Mouse (Mus musculus) cerebellum, postnatal 14 days (tissue): ENCODE measurements around the gene Acy3.

Experiments used
- DNase-seq, 2 experiments: peaks; one replicate each; pipeline ENCODE4 v3.0.0; 2021; ENCODE audit warnings: mixed read lengths in 2 of 2

Acy3 gene

DNA sequence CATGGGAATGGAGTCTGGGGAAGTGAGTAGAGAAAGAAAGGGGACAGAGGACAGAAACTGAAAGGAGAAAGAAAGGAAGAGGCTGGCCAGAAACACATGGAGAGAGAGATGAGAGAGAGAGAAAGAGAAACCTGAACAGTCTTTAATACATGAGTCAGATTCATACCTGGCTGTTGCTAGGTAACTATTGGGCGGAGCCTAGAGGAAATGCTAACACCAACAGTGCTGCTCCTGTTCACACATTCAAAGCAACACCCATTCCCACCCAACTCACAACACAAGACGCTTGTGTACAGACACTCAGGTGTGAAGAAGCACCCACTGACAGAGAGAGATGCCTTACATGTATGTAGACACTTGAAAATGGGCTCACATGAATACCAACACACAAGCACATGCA lies 10.5 kb upstream of the Acy3 start:
- no peak for DNase-seq

DNA sequence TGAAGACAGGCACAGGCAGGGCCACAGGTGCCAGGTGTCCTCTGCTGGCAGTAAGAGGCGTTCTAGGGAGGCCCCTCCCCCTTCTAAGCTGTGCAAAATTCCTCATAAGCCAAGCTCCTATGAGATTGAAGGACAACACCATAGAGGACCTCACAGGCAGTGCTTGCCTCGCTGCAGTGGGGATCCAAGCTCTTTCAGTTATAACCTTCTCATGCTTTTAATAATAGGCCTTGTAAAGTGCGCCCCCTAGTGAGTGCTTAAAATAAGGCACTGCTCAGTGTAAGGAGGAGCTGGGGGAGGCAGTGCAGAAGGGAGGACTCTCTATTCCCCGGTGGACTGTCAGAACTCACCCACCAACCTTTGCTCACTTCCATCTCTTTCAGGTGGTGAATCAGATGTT lies 6.1 kb upstream of the Acy3 start:
- DNase-seq: peak; percentile 89 to 92

DNA sequence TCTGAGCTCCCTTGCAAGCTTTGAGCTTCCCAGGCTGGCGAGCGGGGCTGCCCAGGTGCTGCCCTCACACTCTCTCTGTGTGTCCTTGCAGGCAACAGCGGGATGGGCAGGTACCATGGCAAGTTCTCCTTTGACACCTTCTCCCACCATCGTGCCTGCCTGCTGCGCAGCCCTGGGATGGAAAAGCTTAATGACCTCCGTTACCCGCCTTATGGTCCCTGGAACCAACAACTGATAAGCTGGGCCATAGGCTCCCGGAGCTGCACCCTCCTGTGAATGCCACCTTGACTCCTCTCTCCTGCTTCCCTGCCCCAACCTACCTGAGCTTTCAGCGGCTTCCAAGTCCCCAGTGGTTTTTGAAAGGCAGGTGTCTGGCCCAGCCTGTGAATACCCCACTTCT lies 5.5 kb upstream of the Acy3 start:
- DNase-seq: no peak

DNA sequence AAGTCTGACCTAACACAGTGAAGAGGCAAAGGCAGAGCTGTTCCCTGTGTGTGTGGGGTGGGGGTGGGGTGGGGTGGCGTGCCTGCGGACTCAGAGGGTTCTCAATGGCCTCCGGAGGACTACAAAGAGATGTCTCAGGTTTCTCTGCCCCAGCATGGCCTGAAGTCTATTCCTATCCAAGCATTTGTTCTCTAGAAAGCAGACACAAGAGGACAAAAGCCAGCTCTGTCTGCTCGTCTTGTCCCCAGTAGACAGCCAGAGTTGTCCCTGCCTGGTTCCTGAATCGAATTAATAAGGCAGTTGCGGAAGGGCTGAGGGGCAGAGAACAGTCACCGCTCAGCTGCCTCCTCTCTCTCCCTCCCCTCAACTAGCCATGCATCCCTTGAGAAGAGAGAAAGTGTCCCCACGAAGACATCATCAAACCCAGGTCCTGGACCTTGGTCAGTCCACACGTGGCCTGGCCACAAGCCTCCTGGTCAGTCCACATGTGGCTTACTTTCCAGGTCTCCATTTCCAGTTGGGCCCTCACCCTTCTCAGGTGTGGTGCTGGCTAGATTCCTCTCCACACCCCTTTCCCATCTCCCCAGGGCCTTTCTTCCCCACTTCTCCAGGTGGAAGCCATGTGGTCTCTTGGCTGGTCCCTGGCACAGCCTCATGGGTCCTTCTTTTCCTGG lies 2.7 kb upstream of the Acy3 start:
- peak in 1 of 2 experiments; percentile 32 for DNase-seq

DNA sequence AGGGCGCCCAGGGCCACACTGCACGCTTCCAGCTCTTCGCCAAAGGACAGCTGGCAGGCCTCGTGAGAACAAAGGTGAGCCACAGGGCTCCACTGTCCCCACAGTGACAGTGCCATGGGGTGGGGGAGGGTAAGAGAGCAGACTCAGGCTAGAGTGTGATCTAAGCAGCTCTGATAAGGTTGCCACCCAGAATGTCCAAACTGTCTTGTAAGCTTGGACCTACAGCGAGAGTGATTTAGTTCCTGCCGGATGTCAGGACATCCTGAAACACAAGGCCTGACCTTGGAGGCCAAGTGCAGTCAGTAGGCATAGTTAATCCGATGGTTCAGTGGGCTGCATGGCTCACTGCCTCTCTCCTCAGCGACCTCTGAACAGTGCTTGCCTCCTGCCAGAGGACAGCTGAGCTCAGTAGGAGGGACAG lies 1.1 kb upstream of the Acy3 start:
- peak in 1 of 2 experiments; percentile 42 for DNase-seq

DNA sequence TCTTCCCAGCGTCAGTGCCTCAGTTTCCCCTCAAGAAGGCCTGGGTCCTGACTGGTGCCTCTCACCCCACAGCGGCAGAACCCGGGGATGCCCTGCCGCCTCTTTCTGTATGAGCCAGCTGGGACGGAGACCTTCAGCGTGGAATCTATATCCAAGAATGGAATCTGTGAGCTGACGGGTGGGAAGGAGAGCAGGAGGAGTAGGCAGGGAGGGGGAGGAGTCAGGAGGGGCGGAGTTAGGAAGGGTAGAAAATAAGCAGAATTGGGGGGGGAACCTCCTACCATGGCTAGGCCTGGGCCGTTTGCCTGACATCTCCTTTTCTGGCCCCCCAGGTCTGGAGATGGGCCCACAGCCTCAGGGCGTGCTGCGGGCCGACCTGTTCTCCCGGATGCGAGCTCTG lies 1.7 kb downstream of the Acy3 start:
- no peak for DNase-seq

DNA sequence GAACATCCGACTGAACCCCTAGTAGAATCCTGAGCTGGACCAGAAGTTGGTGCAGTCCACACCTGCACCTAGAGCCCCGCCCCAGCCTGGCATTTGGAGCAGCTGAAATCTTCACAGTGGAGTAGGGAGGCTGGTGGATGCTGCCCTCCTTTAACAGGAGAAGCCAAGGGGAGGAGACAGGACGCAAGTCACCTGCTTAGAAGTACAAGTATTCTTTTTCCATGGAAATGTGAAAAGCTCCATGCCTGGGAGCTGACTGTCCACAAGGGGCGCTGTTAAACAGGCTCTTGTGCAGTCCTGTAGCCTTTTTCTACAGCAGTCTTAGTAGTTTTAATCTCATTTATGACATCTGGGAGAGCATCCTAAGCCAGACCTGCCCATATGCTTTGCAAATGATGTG lies 2.4 kb downstream of the Acy3 start:
- no peak for DNase-seq

DNA sequence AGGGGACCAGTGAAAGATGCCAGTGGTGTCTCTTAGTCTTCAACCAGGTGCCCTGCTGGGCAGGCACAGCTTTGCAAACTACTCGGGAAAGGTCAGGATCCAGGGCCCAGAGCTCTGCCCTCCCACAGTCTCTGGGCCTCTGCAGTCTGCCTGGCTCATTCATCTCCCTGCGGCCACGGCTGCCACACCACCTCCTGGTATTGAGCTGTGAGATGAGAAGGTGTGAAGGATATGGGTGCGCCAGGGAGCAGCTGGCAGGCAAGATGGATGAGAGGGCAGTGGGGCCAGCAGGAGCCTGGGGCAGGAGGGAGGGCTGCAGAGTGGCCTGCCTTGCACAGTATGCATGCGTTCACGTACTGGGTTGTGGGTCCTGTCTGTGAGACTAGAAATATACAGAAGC lies 4.4 kb downstream of the Acy3 start:
- no peak for DNase-seq

DNA sequence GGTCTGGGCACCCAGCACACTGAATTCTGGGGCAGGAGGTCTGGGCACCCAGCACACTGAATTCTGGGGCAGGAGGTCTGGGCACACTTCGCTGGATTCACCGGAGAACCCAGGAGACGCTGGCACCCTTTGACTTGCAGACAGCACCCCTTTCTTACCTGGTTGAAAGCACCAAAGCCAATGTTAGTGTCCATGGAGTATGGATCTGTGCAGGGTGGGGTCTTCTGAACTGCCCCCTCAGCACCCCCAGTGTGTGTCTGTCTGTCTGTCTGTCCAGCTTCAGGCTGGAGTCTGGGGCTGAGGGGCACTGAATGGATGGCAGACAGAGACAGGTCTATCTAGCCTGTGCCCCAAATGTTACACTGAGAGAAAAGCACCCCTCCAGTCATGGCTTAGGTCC lies 5.2 kb downstream of the Acy3 start:
- no peak for DNase-seq

DNA sequence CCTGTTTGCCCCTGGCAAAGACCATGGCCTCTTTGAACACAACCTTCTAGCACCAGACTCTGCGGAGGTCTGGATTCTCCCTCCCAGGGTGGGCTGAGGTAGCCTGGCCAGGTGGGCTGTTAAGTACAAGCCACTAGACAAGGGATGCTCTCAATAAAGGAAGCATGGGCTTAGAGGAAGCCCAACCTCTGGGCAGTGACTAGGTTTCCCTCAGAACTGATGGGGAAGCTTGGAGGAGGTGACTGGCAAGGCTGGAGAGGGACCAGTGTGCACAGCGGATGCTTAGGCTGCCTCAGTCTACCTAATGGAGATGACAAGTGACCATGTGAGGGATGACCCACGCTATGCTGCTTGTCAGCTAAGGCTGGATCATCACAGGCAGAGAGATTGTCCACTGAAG lies 5.6 kb downstream of the Acy3 start:
- DNase-seq: no peak

DNA sequence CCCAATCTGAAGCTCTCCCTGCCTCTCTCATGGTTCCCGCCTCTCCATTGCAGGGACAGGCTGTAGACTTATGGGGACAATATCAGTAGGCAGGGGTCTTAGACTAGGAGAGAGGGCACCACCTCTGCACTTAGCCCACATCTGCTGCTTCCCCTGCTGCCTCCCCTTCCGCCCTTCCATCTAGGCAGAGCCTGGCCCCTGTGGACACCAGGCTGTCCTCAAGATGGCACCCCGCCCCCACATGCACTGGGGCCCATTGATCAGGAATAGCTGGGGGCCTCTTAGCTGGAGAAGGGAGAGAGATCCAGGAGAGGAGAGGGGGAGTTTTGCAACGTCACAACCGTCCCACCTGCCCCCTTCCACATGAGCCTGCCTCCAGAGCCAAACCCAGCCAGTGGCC lies 6.0 kb downstream of the Acy3 start, which contains the start of gene Tbx10:
Gene Tbx10 (plus strand): TSS at position 337 of the 400 bp plus-strand sequence.
- no peak for DNase-seq

DNA sequence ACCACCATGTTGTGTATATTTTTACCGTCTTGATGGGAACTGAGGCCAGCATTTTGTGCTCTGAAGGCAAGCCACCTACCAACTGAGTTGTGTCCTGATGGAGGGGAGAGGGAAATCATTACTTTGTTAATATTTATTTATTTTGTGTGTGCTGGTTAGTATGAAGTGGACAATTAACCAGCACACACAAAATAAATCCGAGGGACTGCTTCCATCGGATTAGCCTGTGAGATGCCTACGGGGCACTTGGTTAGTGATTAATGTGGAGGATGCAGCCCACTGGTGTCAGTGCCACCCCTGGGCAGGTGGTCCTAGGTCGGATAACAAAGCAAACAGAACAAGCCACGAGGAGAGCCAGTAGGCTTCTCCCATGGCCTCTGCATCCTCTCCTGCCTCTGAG lies 8.6 kb downstream of the Acy3 start:
- DNase-seq: no peak

DNA sequence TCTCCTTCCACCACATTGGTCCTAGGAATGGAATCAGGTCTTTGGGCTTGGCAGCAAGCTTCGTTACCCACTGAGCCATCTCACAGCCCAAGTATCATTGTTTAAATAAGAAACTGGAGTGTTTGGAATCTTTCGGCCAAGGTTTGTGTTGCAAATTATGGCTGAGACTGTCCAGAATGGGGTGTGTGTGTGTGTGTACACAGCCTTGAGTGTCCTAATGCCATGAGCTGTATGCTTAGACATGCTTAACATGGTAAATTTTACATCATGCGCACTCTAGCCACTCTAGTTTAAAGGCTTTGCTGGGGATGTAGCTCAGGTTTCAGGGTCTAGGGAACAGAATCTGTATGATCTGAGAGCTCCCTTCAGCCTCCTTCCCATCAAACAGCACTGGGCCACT lies 9.1 kb downstream of the Acy3 start:
- no peak for DNase-seq

DNA sequence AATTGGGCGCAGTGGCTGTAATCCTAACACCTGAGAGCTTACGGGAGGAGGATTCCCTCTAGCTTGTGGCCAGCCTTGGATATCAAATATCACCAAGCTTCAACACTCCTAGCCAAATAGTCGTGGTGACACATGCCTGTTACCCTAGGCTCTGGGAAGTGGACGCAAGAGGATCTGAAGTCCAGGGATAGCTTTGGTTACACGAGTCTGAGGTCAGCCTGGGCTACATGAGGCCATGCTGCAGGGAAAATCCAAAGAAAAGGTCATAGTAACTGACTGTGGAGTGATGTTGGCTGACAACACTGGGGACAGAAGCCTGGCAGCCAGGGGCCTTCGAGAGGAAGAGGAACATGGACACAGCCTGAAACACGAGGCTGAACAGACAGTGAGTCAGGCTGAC lies 9.7 kb downstream of the Acy3 start:
- no peak for DNase-seq

DNA sequence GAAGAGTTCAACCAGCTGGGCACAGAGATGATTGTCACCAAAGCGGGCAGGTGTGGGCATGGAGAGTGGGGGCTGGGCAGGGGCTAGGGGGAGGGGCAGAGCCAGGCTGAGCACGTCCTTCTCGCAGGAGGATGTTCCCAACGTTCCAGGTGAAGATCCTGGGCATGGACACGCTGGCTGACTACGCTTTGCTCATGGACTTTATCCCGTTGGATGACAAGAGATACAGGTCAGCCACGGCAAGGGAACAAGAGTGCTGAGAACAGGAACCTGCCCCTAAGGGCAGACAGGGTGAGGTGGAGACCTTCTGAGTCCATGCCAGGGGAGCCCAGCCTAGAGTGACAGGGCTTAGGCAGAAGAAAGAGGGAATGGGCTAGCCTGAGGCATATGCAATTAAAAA lies 10.4 kb downstream of the Acy3 start:
- no peak for DNase-seq

DNA sequence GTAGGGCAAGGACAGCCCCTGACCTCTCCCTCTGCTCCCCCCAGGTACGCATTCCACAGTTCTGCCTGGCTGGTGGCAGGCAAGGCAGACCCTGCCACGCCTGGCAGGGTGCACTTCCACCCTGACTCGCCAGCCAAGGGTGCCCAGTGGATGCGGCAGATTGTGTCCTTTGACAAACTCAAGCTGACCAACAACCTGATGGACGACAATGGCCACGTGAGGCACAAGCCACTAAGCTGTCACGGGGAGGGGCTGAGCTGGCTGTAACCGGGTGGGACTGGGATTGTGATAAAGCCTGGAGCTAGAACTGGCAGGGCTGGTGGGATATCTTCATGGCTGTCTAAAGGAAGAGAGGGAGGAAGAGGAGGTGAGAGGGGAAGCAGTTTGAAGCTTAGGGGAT lies 10.9 kb downstream of the Acy3 start:
- DNase-seq: no peak

DNA sequence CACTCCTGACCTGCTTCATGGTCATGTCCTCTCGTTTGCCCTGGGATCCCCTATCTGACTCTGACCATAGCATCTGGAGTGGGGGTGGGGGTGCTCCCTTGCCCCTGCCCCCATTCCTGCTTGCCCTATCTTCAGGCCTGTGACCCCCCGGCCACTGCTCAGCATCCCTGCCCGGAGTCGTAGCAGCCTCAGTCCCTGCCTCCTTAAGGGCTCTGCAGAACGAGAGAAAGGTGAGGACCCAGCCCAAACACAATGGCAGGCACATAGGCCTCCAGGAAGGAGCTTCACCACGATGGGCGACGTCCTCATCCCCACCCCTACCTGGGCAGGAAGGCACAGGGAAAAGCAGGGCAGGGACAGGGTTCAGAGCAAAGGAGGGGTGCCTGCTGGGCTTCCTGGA lies 12.0 kb downstream of the Acy3 start:
- DNase-seq: no peak

DNA sequence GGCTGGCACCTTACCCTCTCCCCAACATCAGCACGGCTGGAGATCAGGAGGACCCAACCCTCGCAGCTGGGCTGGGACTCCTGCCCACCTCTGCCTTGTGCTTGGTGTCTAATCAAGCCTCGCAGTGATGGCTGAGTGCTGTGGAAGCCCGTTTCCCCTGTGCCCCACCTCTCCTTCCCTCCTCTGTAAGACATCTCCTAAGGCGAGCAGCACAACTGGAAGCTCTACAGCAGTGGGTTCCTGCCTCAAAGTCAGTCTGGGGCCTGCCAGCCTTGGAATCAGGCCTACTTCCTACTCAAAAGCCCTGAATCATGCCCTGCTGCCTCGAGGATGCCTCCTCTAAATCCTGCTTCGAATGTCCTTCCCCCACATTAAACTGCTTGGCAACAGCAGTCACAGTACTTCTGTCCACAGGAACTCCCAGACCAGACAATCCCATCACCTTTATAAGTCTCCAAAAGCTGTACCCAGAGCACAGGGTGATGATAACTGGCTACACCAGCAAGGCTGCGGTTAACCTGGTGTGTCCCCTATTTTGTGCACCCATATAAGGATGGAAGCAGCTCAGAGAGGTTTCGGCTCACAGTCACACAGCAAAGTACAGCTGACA lies 12.9 kb downstream of the Acy3 start:
- no peak for DNase-seq

DNA sequence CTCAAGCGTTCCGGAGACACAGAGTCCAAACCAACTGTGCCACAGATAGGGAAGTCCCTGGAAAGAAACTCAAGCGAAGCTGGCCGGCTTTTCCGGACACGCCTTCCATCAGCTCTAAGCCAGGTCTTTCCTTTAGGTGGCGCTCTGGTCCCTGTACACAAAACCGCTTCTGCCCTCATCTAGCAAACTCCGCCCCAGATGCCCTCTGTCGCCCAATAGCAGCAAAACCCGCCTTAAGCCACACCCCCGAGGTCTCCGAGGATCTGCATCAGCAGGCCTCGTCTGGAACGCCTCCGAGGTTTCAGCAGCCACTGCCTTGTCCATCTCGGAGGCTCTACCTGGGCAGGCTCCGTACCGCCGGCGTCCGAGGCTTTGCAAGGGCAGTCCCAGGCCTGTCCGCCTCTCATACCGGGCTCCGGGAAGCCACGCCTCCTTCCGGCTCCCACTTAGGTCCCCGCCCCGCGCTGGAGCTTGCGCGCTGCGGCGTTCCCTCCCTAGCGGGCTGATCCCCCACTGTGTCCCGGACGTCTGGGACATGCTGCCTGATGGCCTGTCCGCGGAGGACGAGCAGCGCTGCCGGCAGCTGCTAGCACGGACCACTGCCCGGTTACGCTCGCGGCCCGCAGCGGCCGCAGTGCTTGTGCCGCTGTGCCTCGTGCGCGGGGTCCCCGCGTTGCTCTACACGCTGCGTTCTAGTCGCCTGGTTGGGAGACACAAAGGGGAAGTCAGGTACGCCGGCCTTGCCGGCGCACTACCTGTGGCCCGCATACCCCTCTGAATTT lies 13.9 kb downstream of the Acy3 start, which contains the start of the genes Nudt8 and Gm49405:
Gene Nudt8 (plus strand): TSS at position 462 of the 782 bp plus-strand sequence.
Gene Gm49405 (plus strand): TSS at position 508 of the 782 bp plus-strand sequence.
- peak; percentile 95 to 96 for DNase-seq

DNA sequence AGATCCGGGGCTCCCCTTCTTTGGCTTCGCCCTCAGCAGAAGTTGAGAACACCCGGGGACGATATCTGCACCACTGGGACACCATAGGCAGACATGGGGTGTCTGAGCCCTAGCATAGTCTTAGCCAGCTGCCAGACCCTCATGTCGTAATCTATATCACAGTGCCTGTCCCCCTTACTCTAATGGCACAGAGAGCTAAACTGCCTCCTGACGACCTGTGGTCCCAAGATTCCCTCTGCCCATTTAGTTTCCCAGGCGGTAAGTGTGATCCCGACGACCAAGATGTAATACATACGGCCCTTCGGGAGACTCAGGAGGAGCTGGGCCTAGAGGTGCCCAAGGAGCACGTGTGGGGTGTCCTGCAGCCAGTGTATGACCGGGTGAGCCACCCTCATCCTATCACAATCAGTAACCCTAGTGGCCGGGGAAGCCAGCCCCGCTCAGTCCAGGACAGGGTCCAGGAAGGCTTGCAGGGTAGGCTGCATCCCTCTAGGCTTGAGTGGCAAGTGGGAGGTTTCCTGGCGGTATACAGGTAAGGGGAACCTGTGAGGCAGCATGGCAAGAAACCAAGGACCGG lies 14.7 kb downstream of the Acy3 start:
- peak in 1 of 2 experiments; percentile 26 for DNase-seq

DNA sequence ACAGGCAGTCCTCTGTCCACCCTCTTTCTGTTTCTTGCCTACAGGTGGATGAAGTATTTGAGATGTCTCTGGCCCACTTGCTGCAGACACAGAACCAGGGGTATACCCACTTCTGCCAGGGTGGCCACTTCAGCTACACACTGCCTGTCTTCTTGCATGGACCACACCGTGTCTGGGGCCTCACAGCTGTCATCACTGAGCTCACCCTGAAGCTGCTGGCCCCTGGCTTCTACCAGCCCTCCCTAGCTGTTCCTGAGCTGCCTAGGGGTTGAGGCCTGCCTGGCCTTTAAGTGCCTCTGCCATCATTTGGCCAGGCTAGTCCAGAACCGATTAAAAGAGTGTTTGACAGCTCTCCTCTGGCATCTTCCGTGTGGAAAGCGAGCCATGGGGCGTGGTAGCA lies 15.4 kb downstream of the Acy3 start:
- no peak for DNase-seq

DNA sequence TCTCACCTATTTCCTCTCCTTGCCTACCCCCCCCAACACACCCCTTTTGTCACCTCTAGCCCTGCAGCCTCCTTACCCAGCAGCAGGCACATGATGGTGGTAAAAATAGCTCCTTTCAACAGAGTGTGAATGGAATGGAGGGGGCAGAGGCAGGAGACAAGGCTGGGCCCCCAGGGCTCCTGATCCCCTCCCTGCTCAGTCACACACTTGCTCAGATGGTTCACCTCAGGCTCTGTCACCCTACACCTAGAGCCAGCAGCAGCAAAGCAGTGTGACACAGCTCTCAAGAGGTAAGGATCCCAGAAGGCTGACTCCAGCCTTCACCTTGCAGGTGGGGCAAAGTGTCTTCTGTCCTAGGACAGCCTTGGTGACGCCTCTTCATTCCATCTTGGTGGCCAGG lies 16.7 kb downstream of the Acy3 start, which contains the start of gene Doc2g:
Gene Doc2g (plus strand): TSS at position 202 of the 400 bp plus-strand sequence.
- DNase-seq: no peak

DNA sequence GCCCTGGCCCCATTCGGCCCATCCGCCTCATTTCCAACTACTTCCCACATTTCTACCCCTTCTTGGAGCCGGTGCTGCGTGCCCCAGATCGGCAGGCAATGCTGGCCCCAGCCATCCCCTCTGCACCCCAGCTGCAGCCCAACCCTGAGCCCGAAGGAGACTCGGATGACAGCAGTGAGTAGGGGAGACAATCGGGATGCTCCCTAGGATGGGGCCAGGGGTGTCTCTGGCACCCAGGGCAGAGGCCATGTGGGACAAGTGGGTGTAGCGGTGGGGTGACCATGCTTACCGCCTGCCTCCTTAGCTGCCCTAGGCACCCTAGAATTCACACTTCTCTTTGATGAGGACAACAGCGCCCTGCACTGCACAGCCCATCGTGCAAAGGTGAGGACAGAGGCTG lies 17.3 kb downstream of the Acy3 start:
- DNase-seq: no peak
